Mouse (Mus musculus) bone marrow, adult 2 months (tissue): ENCODE data around the gene Mrpl28.

ENCODE experiments used
- CTCF ChIP-seq: fragments of 200-500 bp; IDR thresholded peaks from 2 replicates; pipeline ENCODE4 v1.5.1; 2011; ENCODE audit warnings: low read length, control low read depth; ENCODE audit not compliant: control insufficient read depth, insufficient read depth
- POLR2A ChIP-seq: fragments of 200-500 bp; IDR thresholded peaks from 2 replicates; pipeline ENCODE4 v1.6.1; 2011; ENCODE audit warnings: low read depth, mild to moderate bottlenecking, control low read depth, low read length, borderline replicate concordance; ENCODE audit not compliant: control insufficient read depth

DNA sequence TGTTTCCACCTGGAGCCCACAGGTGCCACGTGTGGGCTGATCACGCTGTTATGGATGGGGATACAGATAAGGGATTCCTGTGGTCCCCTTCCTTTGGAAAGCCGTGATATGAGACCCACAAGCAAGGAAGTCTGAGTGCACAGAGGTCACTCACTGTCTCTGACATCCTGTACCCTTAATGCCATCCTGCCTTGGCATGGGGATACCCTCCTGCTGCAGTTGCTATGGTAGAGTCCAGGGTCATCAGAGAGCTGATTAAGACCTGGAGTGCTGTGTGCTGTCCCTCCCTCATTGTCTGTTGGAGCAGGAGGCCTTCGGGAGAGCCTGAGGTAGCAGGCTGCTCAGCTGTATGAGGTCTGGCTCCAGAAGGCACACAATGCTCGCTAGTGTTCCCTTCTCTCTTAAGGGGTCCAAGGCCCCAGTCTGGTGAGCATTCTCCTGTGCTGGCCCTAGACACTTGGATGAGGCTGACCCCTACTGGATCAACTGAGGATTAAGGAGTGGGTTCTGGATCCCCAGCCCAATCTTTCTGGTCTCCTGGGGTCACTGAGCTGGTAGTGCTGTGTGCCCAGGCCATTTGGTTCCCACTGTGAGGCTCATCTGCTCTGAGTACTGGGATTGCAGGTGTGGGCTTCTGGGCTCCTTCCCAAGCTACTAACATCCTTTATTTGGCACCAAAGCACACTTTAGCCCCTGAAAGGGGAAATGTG, 714 bp upstream of the Mrpl28 start:
- no peak for TF ChIP-seq CTCF
- TF ChIP-seq POLR2A, result no peak
